Mouse (Mus musculus) kidney, embryonic 16.5 days (tissue): Measurements from ENCODE around the gene Gm38431. TPM values are rescaled to one million over a fixed set of nuclear protein-coding genes. Genes with fewer than 3 reads are reported as not detected.
A peak's percentile ranks its signal among the peaks of the same experiment; 100 is the strongest.
"Not testable (repeated sequence)": the region's sequence is repeated elsewhere in the genome, so short reads cannot be mapped to it uniquely, and the experiment has no call there.

Source experiments
- ATAC-seq: fragments of 200-750 bp; cut with Nextera tagmentation; 2 replicates; pipeline ENCODE4 v1.8.0; 2017; ENCODE audit warnings: moderate TSS enrichment; ENCODE audit not compliant: low FRiP score, low TSS enrichment
- H3K27ac ChIP-seq: fragments of 300-500 bp; sonication (generic); 2 replicates; pipeline ENCODE4 v1.5.1; 2014; ENCODE audit warnings: low read length
- H3K27me3 ChIP-seq: fragments of 300-500 bp; sonication (generic); 2 replicates; pipeline ENCODE4 v1.6.1; 2014; ENCODE audit warnings: low read length, control low read depth, mixed read lengths; ENCODE audit not compliant: insufficient read depth
- H3K36me3 ChIP-seq: fragments of 300-500 bp; sonication (generic); 2 replicates; pipeline ENCODE4 v1.6.1; 2014; ENCODE audit warnings: low read length, control low read depth, mixed read lengths; ENCODE audit not compliant: insufficient read depth
- H3K4me1 ChIP-seq: fragments of 300-500 bp; sonication (generic); 2 replicates; pipeline ENCODE4 v1.6.1; 2014; ENCODE audit warnings: low read length, control low read depth, mixed read lengths; ENCODE audit not compliant: insufficient read depth
- H3K4me2 ChIP-seq: fragments of 300-500 bp; sonication (generic); replicated peaks from 2 replicates; pipeline ENCODE4 v1.6.1; 2014; ENCODE audit warnings: low read depth, low read length
- H3K4me3 ChIP-seq: fragments of 300-500 bp; sonication (generic); 2 replicates; pipeline ENCODE4 v1.5.1; 2014; ENCODE audit warnings: mild to moderate bottlenecking, low read length
- H3K9ac ChIP-seq: fragments of 300-500 bp; sonication (generic); replicated peaks from 2 replicates; pipeline ENCODE4 v1.6.1; 2014; ENCODE audit warnings: low read length
- H3K9me3 ChIP-seq: fragments of 300-500 bp; sonication (generic); 2 replicates; pipeline ENCODE4 v1.6.1; 2016; ENCODE audit warnings: low read length, control low read depth
- whole genome bisulfite sequencing: fragments of 180-500 bp; shearing (Covaris S2); extraction: QIAGEN DNeasy Blood & Tissue Kit; methylation state at CpG from one replicate; pipeline ENCODE4 v1.1.7; 2014; 5-methylcytosine and 5-hydroxymethylcytosine counted together
- polyA plus RNA-seq: library from polyadenylated mRNA; unstranded; fragments of >200 nt; fragmentation: Nextera tagmentation; extraction: Ambion mirVana; gene quantifications from 2 replicates; pipeline ENCODE4 v1.2.1, GENCODE M21; 2015

Gene Gm38431
- polyA plus RNA-seq, 1 experiment from 2014 or later: 3.7 TPM

GRCm38 (mm10) chr9:21051578-21051977, 40.2 kb downstream of the Gm38431 start:
- Histone ChIP-seq H3K27me3 (no peaks in the 10 kb centered on the region), H3K36me3 (no peaks in the 10 kb centered on the region), H3K9me3 (no peaks in the 10 kb centered on the region), H3K9ac (no peak overlapping the region), H3K4me2 (no peak overlapping the region), H3K27ac (no peak overlapping the region), H3K4me1 (no peaks in the 10 kb centered on the region), H3K4me3 (no peak overlapping the region)
- WGBS: 65% methylated on average over 10 of the region's 10 CpGs
- ATAC-seq: no peak

- 73% methylated on average over 3 of the region's 3 CpGs for WGBS
- no peak overlapping the region for H3K9ac ChIP-seq
- H3K27me3 ChIP-seq: no peaks in the 10 kb centered on the region
- H3K27ac ChIP-seq: no peak overlapping the region
- H3K9me3 ChIP-seq: no peaks in the 10 kb centered on the region
- H3K4me3 ChIP-seq: no peak overlapping the region
- H3K4me2 ChIP-seq: no peak overlapping the region
- H3K36me3 ChIP-seq: no peaks in the 10 kb centered on the region
- no peak for ATAC-seq
- H3K4me1 ChIP-seq: 0 out of 2 replicates have a peak, but pooled peaks cover 2% of the 10 kb centered on the region
Observed at GRCm38 (mm10) chr9:21045235-21045634, 46.6 kb downstream of the Gm38431 start.

- not testable (repeated sequence) for H3K36me3 ChIP-seq, H3K27me3 ChIP-seq, H3K4me3 ChIP-seq, H3K9ac ChIP-seq, H3K4me1 ChIP-seq, ATAC-seq, H3K9me3 ChIP-seq, H3K4me2 ChIP-seq, H3K27ac ChIP-seq
- WGBS: 37% methylated on average over 1 of the region's 1 CpGs
Observed at GRCm38 (mm10) chr9:21044785-21045184, 47.0 kb downstream of the Gm38431 start.

GRCm38 (mm10) chr9:21043563-21043962, 48.2 kb downstream of the Gm38431 start:
- 0 out of 2 replicates have a peak, but pooled peaks cover 2% of the 10 kb centered on the region for H3K4me1 ChIP-seq
- H3K9ac ChIP-seq: no peak overlapping the region
- peaks cover 12% of the 10 kb centered on the region for H3K27me3 ChIP-seq
- ATAC-seq: no peak
- H3K36me3 ChIP-seq: no peaks in the 10 kb centered on the region
- H3K9me3 ChIP-seq: no peaks in the 10 kb centered on the region
- no peak overlapping the region for H3K27ac ChIP-seq
- WGBS: 87% methylated on average over 4 of the region's 4 CpGs
- H3K4me2 ChIP-seq: no peak overlapping the region
- no peak overlapping the region for H3K4me3 ChIP-seq

- Histone ChIP-seq H3K9ac (no peak overlapping the region), H3K36me3 (no peaks in the 10 kb centered on the region), H3K27me3 (peaks cover 35% of the 10 kb centered on the region), H3K4me3 (no peak overlapping the region), H3K4me2 (no peak overlapping the region), H3K4me1 (peaks cover 19% of the 10 kb centered on the region; the same call in 1 of the 2 replicates), H3K9me3 (no peaks in the 10 kb centered on the region), H3K27ac (no peak overlapping the region)
- peak; percentile 31; the same call in 1 of the 2 replicates for ATAC-seq
- WGBS: 40% methylated on average over 4 of the region's 4 CpGs
Observed at GRCm38 (mm10) chr9:21041308-21041707, 50.5 kb downstream of the Gm38431 start.

- no peaks in the 10 kb centered on the region for H3K36me3 ChIP-seq
- H3K9ac ChIP-seq: no peak overlapping the region
- WGBS: 79% methylated on average over 3 of the region's 3 CpGs
- H3K27me3 ChIP-seq: peaks cover 50% of the 10 kb centered on the region
- H3K9me3 ChIP-seq: no peaks in the 10 kb centered on the region
- peaks cover 29% of the 10 kb centered on the region; the same call in 1 of the 2 replicates for H3K4me1 ChIP-seq
- ATAC-seq: no peak
- no peak overlapping the region for H3K4me2 ChIP-seq
- H3K4me3 ChIP-seq: no peak overlapping the region
- H3K27ac ChIP-seq: no peak overlapping the region
Observed at GRCm38 (mm10) chr9:21039779-21040178, 52.0 kb downstream of the Gm38431 start.

- WGBS: 1% methylated on average over 31 of the region's 31 CpGs
- ATAC-seq: 0 out of 2 replicates have a peak, but pooled peaks have one; percentile 10
- H3K4me1 ChIP-seq: peaks cover 44% of the 10 kb centered on the region
- H3K9ac ChIP-seq: peak overlapping the region; percentile 28; the same call in 1 of the 2 replicates
- H3K9me3 ChIP-seq: no peaks in the 10 kb centered on the region
- H3K27me3 ChIP-seq: peaks cover 68% of the 10 kb centered on the region
- H3K36me3 ChIP-seq: no peaks in the 10 kb centered on the region
- peak overlapping the region; percentile 39 for H3K4me3 ChIP-seq
- H3K27ac ChIP-seq: no peak overlapping the region
- peak overlapping the region; percentile 56 for H3K4me2 ChIP-seq
Observed at GRCm38 (mm10) chr9:21037481-21037891, 54.3 kb downstream of the Gm38431 start.

GRCm38 (mm10) chr9:21036666-21037065, 55.1 kb downstream of the Gm38431 start:
- Histone ChIP-seq H3K4me1 (peaks cover 53% of the 10 kb centered on the region), H3K4me2 (peak overlapping the region; percentile 56)
- ATAC-seq: no peak

GRCm38 (mm10) chr9:21036161-21036560, 55.6 kb downstream of the Gm38431 start:
- H3K27ac ChIP-seq: no peak overlapping the region
- H3K4me2 ChIP-seq: peak overlapping the region; percentile 56; the same call in 1 of the 2 replicates
- no peak for ATAC-seq
- H3K27me3 ChIP-seq: peaks cover 77% of the 10 kb centered on the region
- peak overlapping the region; percentile 14; the same call in 1 of the 2 replicates for H3K4me3 ChIP-seq
- H3K36me3 ChIP-seq: no peaks in the 10 kb centered on the region
- H3K9ac ChIP-seq: no peak overlapping the region
- 9% methylated on average over 20 of the region's 20 CpGs for WGBS
- H3K9me3 ChIP-seq: no peaks in the 10 kb centered on the region
- H3K4me1 ChIP-seq: peaks cover 57% of the 10 kb centered on the region

More at GRCm38 (mm10) chr9:21036666-21037065, 55.1 kb downstream of the Gm38431 start:
- WGBS: 1% methylated on average over 22 of the region's 22 CpGs
- Histone ChIP-seq H3K27ac (no peak overlapping the region), H3K27me3 (peaks cover 77% of the 10 kb centered on the region), H3K9ac (no peak overlapping the region), H3K9me3 (no peaks in the 10 kb centered on the region), H3K4me3 (peak overlapping the region; percentile 14), H3K36me3 (no peaks in the 10 kb centered on the region)

GRCm38 (mm10) chr9:21035586-21035985, 56.2 kb downstream of the Gm38431 start:
- Histone ChIP-seq H3K27ac (no peak overlapping the region), H3K4me1 (peaks cover 55% of the 10 kb centered on the region), H3K9ac (no peak overlapping the region), H3K4me2 (no peak overlapping the region), H3K27me3 (peaks cover 77% of the 10 kb centered on the region), H3K36me3 (no peaks in the 10 kb centered on the region), H3K4me3 (no peak overlapping the region), H3K9me3 (no peaks in the 10 kb centered on the region)
- ATAC-seq: no peak
- 27% methylated on average over 9 of the region's 9 CpGs for WGBS
